Mouse (Mus musculus) embryonic facial prominence, embryonic 11.5 days (tissue): ENCODE data around the gene Klrb1b. TPM values are rescaled to one million over a fixed set of nuclear protein-coding genes. Genes with fewer than 3 reads are reported as not detected.

ENCODE experiments used
- ATAC-seq: fragments of 200-750 bp; cut with Nextera tagmentation; replicated peaks from 2 replicates; pipeline ENCODE4 v1.8.0; 2017; ENCODE audit warnings: low read depth; ENCODE audit not compliant: insufficient number of reproducible peaks, low FRiP score, low TSS enrichment
- DNase-seq: peaks from one replicate; pipeline ENCODE4 v3.0.0-alpha.2; 2015; ENCODE audit warnings: low spot score
- H3K27ac ChIP-seq: fragments of 300-500 bp; sonication (generic); replicated peaks from 2 replicates; pipeline ENCODE4 v1.5.1; 2014; ENCODE audit warnings: mild to moderate bottlenecking, low read depth, low read length, control low read depth
- H3K27me3 ChIP-seq: fragments of 300-500 bp; sonication (generic); 2 replicates; pipeline ENCODE4 v1.6.1; 2014; ENCODE audit warnings: mild to moderate bottlenecking, low read length, moderate library complexity, mixed read lengths; ENCODE audit not compliant: control insufficient read depth, insufficient read depth
- H3K36me3 ChIP-seq: fragments of 300-500 bp; sonication (generic); replicated peaks from 2 replicates; pipeline ENCODE4 v1.6.1; 2014; ENCODE audit warnings: low read depth, mild to moderate bottlenecking, low read length, moderate library complexity, mixed read lengths; ENCODE audit not compliant: control insufficient read depth, insufficient read depth
- H3K4me1 ChIP-seq: fragments of 300-500 bp; sonication (generic); 2 replicates; pipeline ENCODE4 v1.6.1; 2014; ENCODE audit warnings: low read length, mixed read lengths; ENCODE audit not compliant: control insufficient read depth, insufficient read depth
- H3K4me2 ChIP-seq: fragments of 300-500 bp; sonication (generic); 2 replicates; pipeline ENCODE4 v1.6.1; 2014; ENCODE audit warnings: low read depth, mild to moderate bottlenecking, control low read depth, low read length, moderate library complexity
- H3K4me3 ChIP-seq: fragments of 300-500 bp; sonication (generic); 2 replicates; pipeline ENCODE4 v1.5.1; 2014; ENCODE audit warnings: low read depth, low read length, control low read depth
- H3K9ac ChIP-seq: fragments of 300-500 bp; sonication (generic); replicated peaks from 2 replicates; pipeline ENCODE4 v1.6.1; 2014; ENCODE audit warnings: mild to moderate bottlenecking, control low read depth, low read length
- H3K9me3 ChIP-seq: fragments of 300-500 bp; sonication (generic); replicated peaks from 2 replicates; pipeline ENCODE4 v1.6.1; 2016; ENCODE audit warnings: mild to moderate bottlenecking, low read length, inconsistent platforms, mixed read lengths; ENCODE audit not compliant: control insufficient read depth
- WGBS: fragments of 180-500 bp; shearing (Covaris S2); extraction: QIAGEN DNeasy Blood & Tissue Kit; methylation state at CpG from one replicate; pipeline ENCODE4 v1.1.7; 2014; 5-methylcytosine and 5-hydroxymethylcytosine counted together
- polyA plus RNA-seq: library from polyadenylated mRNA; unstranded; fragments of >200 nt; fragmentation: Nextera tagmentation; extraction: Ambion mirVana; gene quantifications from 2 replicates; pipeline ENCODE4 v1.2.1, GENCODE M21; 2014

Klrb1b gene
- polyA plus RNA-seq, 1 experiment from 2014 or later = not detected

- peak; percentile 21; the same call in 1 of the 2 replicates for ATAC-seq
- Histone ChIP-seq H3K27ac (peak overlapping the region; percentile 3; the same call in 1 of the 2 replicates), H3K36me3 (no peaks in the 10 kb centered on the region), H3K27me3 (no peaks in the 10 kb centered on the region), H3K4me1 (0 out of 2 replicates have a peak, but pooled peaks cover 2% of the 10 kb centered on the region), H3K9me3 (no peaks in the 10 kb centered on the region), H3K4me3 (peak overlapping the region; percentile 66), H3K4me2 (peak overlapping the region; percentile 44), H3K9ac (peak overlapping the region; percentile 53)
- DNase-seq = peak; percentile 90
- under 1% methylated on average over 17 of the region's 17 CpGs for WGBS
Observed at GRCm38 (mm10) chr6:128839266-128839771, 13.2 kb upstream of the Klrb1b start.

- Histone ChIP-seq H3K4me2 (peak overlapping the region; percentile 44), H3K9me3 (no peaks in the 10 kb centered on the region), H3K4me1 (no peaks in the 10 kb centered on the region), H3K27me3 (no peaks in the 10 kb centered on the region), H3K9ac (peak overlapping the region; percentile 90), H3K36me3 (no peaks in the 10 kb centered on the region), H3K27ac (peak overlapping the region; percentile 67; the same call in 1 of the 2 replicates), H3K4me3 (peak overlapping the region; percentile 66)
- DNase-seq (peak; percentile 90), ATAC-seq (peak; percentile 58)
- WGBS = under 1% methylated on average over 49 of the region's 49 CpGs
Observed at GRCm38 (mm10) chr6:128838342-128839265, 12.5 kb upstream of the Klrb1b start.

GRCm38 (mm10) chr6:128837454-128838341 is 11.6 kb upstream of the Klrb1b start:
- Histone ChIP-seq H3K27ac (peak overlapping the region; percentile 52; the same call in 1 of the 2 replicates), H3K9me3 (no peaks in the 10 kb centered on the region), H3K27me3 (no peaks in the 10 kb centered on the region), H3K4me3 (peak overlapping the region; percentile 66), H3K4me2 (peak overlapping the region; percentile 34), H3K4me1 (no peaks in the 10 kb centered on the region), H3K9ac (peak overlapping the region; percentile 90), H3K36me3 (no peaks in the 10 kb centered on the region)
- ATAC-seq (peak; percentile 27; the same call in 1 of the 2 replicates), DNase-seq (peak; percentile 71)
- WGBS = 2% methylated on average over 14 of the region's 14 CpGs

GRCm38 (mm10) chr6:128836955-128837334 is 10.8 kb upstream of the Klrb1b start:
- H3K4me1 ChIP-seq = no peaks in the 10 kb centered on the region
- no peak overlapping the region; the same call in 1 of the 2 replicates for H3K4me2 ChIP-seq
- 87% methylated on average over 6 of the region's 6 CpGs for WGBS
- no peak overlapping the region for H3K27ac ChIP-seq
- H3K36me3 ChIP-seq = no peaks in the 10 kb centered on the region
- H3K9ac ChIP-seq = no peak overlapping the region; the same call in 1 of the 2 replicates
- no peaks in the 10 kb centered on the region for H3K9me3 ChIP-seq
- H3K4me3 ChIP-seq = no peak overlapping the region; the same call in 1 of the 2 replicates
- no peak for ATAC-seq
- no peaks in the 10 kb centered on the region for H3K27me3 ChIP-seq
- DNase-seq = no peak

GRCm38 (mm10) chr6:128836191-128836954 is 10.2 kb upstream of the Klrb1b start:
- no peak overlapping the region for H3K9ac ChIP-seq
- no peak overlapping the region for H3K4me3 ChIP-seq
- H3K4me2 ChIP-seq = no peak overlapping the region
- DNase-seq = no peak
- no peak for ATAC-seq
- H3K27ac ChIP-seq = no peak overlapping the region
- H3K9me3 ChIP-seq = no peaks in the 10 kb centered on the region
- H3K4me1 ChIP-seq = no peaks in the 10 kb centered on the region
- H3K27me3 ChIP-seq = no peaks in the 10 kb centered on the region
- WGBS = 84% methylated on average over 8 of the region's 8 CpGs
- H3K36me3 ChIP-seq = no peaks in the 10 kb centered on the region

GRCm38 (mm10) chr6:128835571-128835970 is 9.4 kb upstream of the Klrb1b start:
- ATAC-seq = no peak
- H3K9ac ChIP-seq = no peak overlapping the region
- WGBS = 90% methylated on average over 4 of the region's 4 CpGs
- no peak for DNase-seq
- H3K36me3 ChIP-seq = no peaks in the 10 kb centered on the region
- H3K9me3 ChIP-seq = no peaks in the 10 kb centered on the region
- H3K4me2 ChIP-seq = no peak overlapping the region
- H3K27me3 ChIP-seq = no peaks in the 10 kb centered on the region
- no peak overlapping the region for H3K4me3 ChIP-seq
- H3K4me1 ChIP-seq = no peaks in the 10 kb centered on the region
- no peak overlapping the region for H3K27ac ChIP-seq

GRCm38 (mm10) chr6:128833046-128833445 is 6.9 kb upstream of the Klrb1b start:
- no peaks in the 10 kb centered on the region for H3K27me3 ChIP-seq
- no peaks in the 10 kb centered on the region for H3K36me3 ChIP-seq
- no peak for ATAC-seq
- no peak overlapping the region for H3K9ac ChIP-seq
- H3K4me1 ChIP-seq = no peaks in the 10 kb centered on the region
- H3K4me2 ChIP-seq = no peak overlapping the region
- no peaks in the 10 kb centered on the region for H3K9me3 ChIP-seq
- WGBS = 79% methylated on average over 10 of the region's 10 CpGs
- no peak for DNase-seq
- no peak overlapping the region for H3K4me3 ChIP-seq
- H3K27ac ChIP-seq = no peak overlapping the region
